Mouse (Mus musculus) cerebellum, postnatal 10 days (tissue): ENCODE results near the gene Nutm2.
"Not testable (repeated sequence)": the region's sequence is repeated elsewhere in the genome, so short reads cannot be mapped to it uniquely, and the experiment has no call there.

Experiments
- DNase-seq, 2 experiments: peaks; one replicate each; pipeline ENCODE4 v3.0.0; 2021; ENCODE audit warnings: mixed read lengths in 2 of 2

Gene Nutm2

DNA sequence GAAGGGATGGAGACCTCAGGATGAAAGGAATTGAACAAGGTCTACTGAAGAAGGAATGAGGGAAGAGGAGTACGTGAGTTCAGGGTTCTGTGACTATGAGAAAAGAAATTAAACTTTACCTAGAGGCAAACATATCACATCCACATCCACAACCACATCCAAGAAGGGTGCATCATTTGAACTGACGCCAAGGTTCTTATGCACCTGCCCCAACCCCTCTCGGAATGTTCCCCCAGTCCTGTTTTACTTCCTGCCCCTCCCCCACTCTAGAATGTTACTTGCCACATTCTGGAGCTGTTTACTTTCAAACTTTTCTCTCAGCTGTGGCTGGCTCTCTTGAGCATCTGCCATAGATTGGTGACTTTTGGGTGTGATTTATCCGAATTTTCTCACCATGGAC, at the start of gene Nutm2:
Gene Nutm2 (plus strand): TSS at position 301 of the 400 bp plus-strand sequence.
- no peak for DNase-seq

DNA sequence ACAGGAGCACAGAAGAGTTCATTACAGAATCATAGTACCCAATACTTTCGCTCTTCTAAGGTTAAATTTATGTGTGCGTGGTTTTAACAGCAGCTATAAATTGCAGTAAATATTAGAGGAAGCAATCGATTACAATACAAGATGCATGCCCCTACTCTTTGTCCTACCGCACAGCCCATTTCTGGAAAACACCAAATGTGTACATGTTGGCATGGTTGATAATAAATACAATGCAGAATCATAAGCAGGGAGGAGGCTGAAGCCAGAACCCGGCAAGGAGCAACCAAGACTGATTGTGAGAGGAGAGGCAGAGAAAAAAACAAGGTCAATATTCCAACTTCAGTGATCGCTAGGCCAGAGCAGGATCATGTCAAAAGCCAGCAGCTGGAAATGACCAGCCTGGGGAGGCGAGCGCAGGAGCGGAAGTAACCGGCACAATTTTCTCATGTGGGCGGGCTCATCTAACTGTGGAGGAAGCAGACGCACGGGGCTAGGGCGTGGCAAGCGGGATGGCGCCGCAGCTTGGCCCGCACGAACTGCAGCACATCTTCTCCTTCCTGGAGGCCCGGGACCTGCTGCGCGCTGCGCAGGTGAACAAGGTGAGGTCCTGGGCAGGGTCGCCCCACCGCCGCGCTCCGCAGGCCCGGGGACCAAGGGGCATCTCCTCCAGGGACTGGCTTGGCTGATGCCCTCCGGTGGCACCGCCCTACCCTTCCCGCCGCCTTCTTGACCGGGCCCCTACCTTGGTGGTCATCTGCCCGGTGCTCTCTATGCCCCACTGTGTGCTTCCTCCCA, 49.5 kb upstream of the Nutm2 start, which contains the start of gene Fbxw17:
Gene Fbxw17 (plus strand): TSS at position 476 of the 795 bp plus-strand sequence.
- DNase-seq = peak; percentile 84 to 87

DNA sequence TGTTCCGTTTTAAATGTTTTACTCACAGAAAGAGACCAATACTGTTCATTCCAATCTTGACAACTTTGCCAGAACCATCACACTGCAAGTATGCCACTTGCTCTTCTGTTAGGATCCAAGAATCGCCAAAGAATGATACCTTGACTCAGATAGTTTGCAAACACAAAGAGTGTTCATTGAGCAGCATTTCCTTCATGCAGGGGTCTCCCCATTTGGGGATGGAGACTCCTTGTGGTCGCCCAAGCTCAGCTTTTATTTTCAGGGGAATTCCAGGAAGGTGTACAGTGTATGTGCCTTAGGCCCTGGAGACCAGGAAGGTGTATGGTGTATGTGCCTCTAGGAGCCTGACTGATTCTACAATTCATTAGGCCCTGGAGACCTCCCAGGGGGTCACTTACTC, 48.7 kb upstream of the Nutm2 start:
- DNase-seq = peak in 1 of 2 experiments; percentile 11

DNA sequence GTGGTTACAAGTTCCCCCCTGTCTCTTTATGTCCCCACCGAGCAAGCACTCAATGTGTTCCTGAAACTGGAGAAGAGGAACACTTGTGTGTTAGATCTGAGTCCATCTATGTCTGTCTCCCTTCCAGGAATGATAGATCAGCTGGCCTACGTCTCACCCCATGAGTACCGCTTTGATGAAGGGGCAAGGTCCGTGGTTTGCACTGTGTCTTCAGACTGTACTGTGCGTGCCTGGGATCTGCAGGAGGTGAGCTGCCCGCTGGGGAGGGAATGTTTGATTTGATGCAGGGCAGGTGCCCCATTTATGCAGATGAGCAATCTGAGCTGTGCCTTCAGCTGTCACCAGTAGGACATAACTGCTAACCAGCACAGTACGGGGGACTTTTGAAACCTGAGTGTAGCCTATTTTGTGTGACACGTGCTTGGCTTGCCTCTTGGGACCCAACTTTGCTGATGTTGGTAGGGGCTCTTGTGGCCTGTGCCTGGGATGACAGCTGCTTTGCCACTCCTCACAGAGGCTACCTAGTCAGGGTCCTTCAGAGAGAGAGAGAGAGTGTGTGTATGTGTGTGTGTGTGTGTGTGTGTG, 43.4 kb upstream of the Nutm2 start:
- no peak for DNase-seq

DNA sequence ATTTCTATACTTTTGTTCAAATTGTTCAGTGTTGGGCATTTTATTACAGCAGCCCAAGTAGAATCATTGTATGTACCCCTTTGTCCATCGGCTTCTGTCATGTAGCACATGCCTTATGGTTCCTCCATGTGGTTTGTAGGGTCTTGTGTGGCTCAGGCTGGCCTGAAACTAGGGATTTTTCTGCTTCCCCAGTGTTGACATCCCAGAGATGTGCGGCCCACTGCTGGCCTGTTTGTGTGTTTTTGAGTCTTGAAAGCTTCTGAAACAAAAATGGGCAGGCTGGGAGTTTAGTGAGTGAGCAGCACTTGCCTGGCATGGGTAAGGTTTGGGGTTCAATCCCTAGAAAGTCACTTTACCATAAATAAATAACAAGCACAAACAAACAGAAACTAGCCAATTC, 42.6 kb upstream of the Nutm2 start:
- no peak for DNase-seq

DNA sequence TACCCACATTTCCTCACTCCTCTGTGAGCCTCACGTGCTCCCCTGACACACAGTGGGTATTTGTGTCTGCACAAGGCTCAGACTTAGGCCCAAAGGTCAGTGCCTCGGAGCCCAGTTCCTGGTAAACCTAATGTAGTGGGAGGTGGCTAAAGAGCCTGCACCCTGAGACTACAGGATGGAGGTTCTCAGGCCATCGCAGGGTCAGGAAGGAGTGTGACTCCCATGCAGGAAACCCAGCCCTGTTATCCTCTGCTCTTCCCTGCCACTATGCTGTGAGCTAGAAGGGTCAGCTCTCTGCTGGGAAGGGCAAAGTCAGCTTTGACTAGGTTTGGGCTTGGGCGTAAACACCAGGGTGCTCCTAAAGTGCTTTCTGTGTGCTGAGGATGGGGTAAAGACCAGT, 40.4 kb upstream of the Nutm2 start:
- DNase-seq = no peak

DNA sequence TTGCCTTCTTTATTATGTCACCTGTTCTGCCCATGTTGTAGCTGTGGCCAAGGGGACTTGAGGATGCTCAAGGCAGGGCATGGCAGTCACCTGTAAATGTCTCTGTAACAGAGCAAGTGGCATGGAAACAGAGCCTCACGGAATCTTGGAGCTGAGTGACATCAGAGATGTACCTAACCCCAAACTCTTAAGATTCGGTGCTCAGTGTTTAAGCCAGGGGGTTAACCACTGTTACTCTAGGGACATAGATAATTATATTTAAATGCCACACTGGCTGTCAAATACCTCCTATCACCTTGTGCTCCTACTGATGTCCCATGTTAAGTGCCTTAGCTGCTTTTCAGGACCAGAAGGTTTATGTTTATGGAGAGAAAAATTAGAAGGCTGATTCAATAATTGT, 23.3 kb upstream of the Nutm2 start, which contains the start of gene Gm47429:
Gene Gm47429 (minus strand): TSS at position 101 of the 400 bp plus-strand sequence.
- no peak for DNase-seq

DNA sequence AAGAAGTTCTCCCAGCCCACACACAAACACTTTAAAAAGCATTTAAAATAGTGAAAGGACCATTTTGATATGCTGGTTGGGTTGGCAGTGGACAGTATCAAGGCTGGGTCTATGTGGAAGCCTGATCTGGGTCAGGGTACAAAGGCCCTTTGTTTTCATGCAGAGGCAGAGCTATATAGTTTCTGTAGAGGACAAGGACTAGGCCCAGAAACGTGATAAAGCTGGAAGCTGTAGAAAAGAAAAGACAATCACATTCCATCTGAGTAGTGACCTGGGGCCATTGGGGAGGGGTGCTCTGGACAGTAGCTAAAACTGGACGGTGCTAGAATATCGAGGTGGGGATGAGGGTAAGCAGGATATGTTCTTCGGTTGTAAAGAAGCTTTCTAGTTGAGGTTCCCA, 21.8 kb upstream of the Nutm2 start:
- no peak for DNase-seq

DNA sequence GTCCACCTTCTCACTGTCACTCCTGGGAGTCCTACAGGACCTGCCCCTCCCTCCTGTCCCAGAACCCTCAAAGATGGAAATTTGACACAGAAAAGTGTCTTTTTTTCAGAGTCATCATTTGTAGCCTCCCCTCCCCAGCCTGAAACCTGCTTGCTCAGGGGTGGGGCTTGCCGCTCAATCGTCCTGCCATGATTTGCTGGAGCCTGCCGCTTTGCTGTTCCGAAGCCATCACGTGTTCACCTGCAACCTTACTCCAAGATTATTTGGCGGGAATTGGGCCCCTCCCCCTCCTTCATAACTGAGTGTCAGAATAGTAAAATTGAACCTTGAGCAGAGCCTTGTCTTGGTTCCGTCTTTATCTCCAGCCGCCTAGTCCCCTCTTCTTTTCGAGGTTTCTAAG, 14.8 kb upstream of the Nutm2 start:
- DNase-seq = not testable (repeated sequence)

DNA sequence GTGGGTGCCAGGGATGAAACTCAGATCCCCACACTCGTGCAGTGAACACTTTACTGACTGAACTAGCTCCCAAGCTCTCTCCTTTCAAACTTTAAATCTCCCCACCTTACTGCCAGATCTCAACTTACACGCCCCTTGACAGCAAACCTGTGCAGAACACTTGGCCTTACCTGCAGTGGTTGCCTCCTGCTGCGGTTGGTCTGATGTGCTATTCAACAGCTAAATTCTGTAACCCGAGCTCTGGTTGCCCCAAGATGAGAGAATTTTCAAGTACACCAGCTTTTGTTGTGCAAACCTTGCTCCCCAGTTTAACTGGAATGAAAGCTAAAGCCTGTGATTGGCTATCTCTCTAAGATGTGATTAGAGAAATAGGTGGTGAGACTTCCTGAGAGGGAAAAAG, 13.7 kb upstream of the Nutm2 start:
- DNase-seq = no peak

DNA sequence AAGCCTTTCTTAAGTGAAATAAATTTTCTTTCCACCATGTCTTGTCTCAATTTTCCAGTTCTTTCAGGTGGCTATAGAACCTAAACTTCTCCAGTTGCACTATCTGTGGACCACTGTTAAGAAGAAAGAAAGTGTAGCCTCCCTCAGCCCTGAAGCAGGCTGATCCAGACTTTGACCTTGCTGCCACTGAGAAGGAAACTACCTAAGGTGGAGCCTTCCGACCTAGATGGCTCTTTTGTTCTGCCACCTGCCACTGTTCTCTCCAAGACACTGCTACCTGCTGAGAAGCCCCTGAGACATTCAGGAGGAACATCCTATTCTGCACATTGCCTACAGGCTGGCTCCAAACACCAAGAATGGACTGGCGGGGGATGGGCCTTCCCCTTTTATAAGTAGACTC, 6.7 kb upstream of the Nutm2 start:
- DNase-seq = not testable (repeated sequence)

DNA sequence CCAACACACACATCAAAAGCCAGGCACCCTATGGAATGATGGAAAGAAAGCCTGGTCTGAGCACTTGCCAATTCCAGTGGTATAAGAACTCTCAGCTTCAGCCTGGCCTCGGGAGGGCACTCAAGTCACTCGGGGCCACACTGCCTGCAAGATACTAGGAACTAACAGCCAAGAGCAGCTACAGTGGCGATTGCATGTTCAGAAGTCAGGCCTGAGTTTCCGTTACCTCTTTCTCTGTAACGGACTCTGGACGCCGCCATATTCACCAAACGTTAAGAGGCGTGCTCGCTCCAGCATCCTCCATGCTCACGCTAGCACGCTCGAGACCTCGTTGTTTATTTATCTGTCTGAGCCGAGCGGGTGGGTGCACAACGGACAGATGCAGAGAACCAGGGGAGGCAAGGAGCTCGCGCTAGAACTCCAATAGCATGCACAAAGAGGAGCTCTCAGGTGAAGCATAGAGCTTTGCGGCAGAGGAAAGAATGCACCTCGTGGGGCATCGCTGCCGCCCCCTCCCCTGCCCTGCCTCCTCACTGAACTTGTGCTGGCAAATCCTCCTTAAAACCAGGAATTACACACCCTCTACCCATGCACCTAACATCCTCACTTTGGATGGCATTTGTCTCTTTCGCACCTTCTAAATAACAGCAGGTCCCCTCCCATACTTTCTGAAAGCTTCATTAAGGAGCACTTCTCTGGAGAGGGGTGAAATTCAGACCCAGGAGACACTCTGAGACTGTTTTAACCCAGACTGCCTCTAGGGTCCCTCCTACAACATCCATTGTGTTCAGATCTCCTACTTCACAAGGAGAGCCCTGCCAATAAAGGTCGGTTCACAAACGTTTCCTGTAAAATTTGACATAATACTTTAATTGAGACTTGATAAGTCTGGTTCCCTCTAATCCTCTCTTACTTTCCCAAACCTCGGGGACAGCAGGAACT, 2.2 kb upstream of the Nutm2 start:
- DNase-seq = no peak

DNA sequence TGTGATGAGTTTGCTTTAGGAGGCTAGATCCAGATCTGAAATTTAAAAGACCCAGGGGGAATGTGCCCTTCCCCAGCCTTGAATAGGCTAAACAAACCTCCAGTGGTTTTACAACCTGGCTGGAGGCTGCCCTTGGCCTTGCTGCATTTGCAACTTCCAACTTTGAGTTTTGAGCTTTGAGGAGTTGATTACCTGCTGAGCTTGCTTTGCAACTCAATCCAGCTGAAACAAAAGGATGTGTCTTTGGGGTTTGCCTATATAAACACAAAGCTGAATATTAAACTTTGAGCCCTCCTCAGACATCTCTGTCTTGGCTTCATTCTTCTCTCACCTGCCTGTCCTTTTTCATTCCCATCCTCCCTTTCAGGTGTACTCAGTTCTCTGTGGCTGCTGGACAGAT, 21.4 kb downstream of the Nutm2 start:
- DNase-seq = not testable (repeated sequence)

DNA sequence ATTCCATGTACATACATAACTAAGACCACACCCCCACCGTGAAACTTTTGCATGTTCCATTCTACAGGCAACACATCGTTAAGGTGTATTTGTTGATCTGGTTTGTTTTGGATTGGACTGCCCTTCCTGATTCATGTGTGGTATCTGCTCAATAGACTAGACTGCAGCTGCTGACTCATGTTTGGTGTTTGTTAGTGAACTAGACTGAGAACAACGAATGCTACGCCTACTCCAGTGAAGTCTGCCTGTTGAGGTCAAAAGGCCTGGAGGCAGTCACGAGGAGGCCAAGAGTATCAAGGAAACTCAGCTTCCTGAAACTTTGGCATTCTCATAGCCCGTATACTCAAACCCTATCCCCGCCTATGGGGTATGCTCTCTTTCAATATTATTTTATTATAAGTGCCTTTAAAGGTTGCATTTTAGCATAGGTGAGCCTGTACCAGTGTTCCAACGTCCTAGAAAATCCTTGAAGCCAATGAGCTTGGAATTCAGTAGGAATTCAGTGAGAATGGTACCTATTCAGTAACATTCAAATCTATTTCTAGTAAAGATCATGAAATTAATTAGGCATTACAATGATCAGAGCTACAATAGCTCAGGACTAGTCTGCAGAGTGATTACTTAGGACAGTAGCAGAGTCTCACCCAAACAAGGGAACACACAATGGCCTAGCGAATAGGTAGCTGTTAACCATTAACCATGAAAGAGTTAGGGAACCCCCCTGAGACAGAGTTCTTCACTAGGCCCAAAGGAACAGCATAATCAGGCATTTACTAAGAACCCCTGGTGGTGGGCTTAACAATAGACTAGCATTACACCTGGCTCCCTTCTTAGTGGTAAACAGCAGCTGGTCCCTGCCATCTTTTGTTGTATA, 43.6 kb downstream of the Nutm2 start:
- DNase-seq = not testable (repeated sequence)
